Mouse (Mus musculus) kidney, adult 2 months (tissue): ENCODE data around the gene Supt7l.

Experiments used
- CTCF ChIP-seq: fragments of 200-500 bp; conservative IDR thresholded peaks from 2 replicates; pipeline ENCODE4 v1.5.1; 2011; ENCODE audit warnings: low read depth, mild to moderate bottlenecking, control low read depth, low read length, moderate library complexity, mixed read lengths; ENCODE audit not compliant: insufficient read depth, insufficient read length
- POLR2A ChIP-seq: fragments of 200-500 bp; IDR thresholded peaks from one replicate; pipeline ENCODE4 v1.6.1; 2011; ENCODE audit warnings: low read depth, low read length, control low read depth

DNA sequence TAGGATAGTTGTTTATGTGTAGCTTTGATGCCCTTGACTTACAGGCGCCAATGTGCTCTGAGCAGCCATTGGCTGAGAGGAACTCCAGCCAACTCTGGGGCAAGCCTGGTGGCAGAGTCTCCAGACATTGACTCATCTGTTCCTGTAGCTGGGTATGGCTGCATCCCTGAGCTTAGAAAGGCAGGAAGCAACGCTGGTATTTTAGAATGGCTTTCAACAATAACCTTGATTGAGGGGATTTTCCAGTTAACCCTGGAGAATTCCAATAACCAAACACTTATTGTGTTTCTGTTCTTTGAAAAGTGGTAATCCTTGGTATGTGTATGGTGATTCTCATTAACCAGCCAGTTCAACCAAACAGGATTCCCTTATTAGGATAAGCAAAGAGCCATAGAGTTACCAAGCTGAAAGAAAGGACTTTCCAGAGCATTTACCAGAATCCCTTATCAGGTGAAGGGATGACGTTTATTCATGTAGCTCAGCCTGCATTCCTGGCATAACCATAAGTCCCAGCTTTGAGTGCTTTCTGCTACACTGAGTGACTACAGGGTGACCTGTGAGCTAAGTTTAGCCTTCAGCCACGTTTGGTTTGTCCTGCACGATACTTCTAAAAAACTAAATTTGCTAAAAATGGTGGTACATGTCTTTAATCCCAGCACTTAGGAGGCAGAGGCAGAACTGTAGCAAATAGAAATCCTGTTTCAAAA lies 40.5 kb upstream of the Supt7l start:
- TF ChIP-seq POLR2A (no peak), CTCF (no peak)
